Mouse (Mus musculus) liver, embryonic 16.5 days (tissue): ENCODE measurements around the gene Gm42791. TPM values are rescaled to one million over a fixed set of nuclear protein-coding genes. Genes with fewer than 3 reads are reported as not detected.

Experiments
- ATAC-seq: fragments of 200-750 bp; cut with Nextera tagmentation; 2 replicates; pipeline ENCODE4 v1.8.0; 2017; ENCODE audit warnings: low read depth, mild to moderate bottlenecking, moderate number of reproducible peaks, moderate library complexity
- H3K27ac ChIP-seq: fragments of 300-500 bp; sonication (generic); 2 replicates; pipeline ENCODE4 v1.5.1; 2014; ENCODE audit warnings: mild to moderate bottlenecking, low read length
- H3K27me3 ChIP-seq: fragments of 300-500 bp; sonication (generic); 2 replicates; pipeline ENCODE4 v1.6.1; 2014; ENCODE audit warnings: low read depth, low read length, mixed read lengths; ENCODE audit not compliant: control insufficient read depth, insufficient read depth
- H3K36me3 ChIP-seq: fragments of 300-500 bp; sonication (generic); 2 replicates; pipeline ENCODE4 v1.6.1; 2014; ENCODE audit warnings: mild to moderate bottlenecking; ENCODE audit not compliant: control insufficient read depth, insufficient read depth
- H3K4me1 ChIP-seq: fragments of 300-500 bp; sonication (generic); 2 replicates; pipeline ENCODE4 v1.6.1; 2014; ENCODE audit warnings: low read depth, low read length, mixed read lengths; ENCODE audit not compliant: control insufficient read depth
- H3K4me2 ChIP-seq: fragments of 300-500 bp; sonication (generic); 2 replicates; pipeline ENCODE4 v1.6.1; 2014; ENCODE audit warnings: low read depth, low read length, mixed read lengths
- H3K4me3 ChIP-seq: fragments of 300-500 bp; sonication (generic); 2 replicates; pipeline ENCODE4 v1.5.1; 2014; ENCODE audit warnings: low read depth, mild to moderate bottlenecking, low read length
- H3K9ac ChIP-seq: fragments of 300-500 bp; sonication (generic); 2 replicates; pipeline ENCODE4 v1.6.1; 2014; ENCODE audit warnings: low read depth, low read length
- H3K9me3 ChIP-seq: fragments of 300-500 bp; sonication (generic); replicated peaks from 2 replicates; pipeline ENCODE4 v1.6.1; 2016; ENCODE audit warnings: low read length; ENCODE audit not compliant: control insufficient read depth
- WGBS: fragments of 180-500 bp; shearing (Covaris S2); extraction: QIAGEN DNeasy Blood & Tissue Kit; methylation state at CpG from one replicate; pipeline ENCODE4 v1.1.7; 2014; ENCODE audit not compliant: insufficient replicate concordance; 5-methylcytosine and 5-hydroxymethylcytosine counted together
- polyA plus RNA-seq: library from polyadenylated mRNA; unstranded; fragments of >200 nt; fragmentation: Nextera tagmentation; extraction: Ambion mirVana; gene quantifications from 2 replicates; pipeline ENCODE4 v1.2.1, GENCODE M21; 2015

Gene Gm42791
- polyA plus RNA-seq, 1 experiment from 2014 or later: 0.53 TPM

GRCm38 (mm10) chr5:148965691-148966333, 29.1 kb downstream of the Gm42791 start:
- ATAC-seq: peak; percentile 92
- 15% methylated on average over 13 of the region's 13 CpGs for WGBS
- Histone ChIP-seq H3K4me2 (peak overlapping the region; percentile 64), H3K36me3 (no peaks in the 10 kb centered on the region), H3K27ac (peak overlapping the region; percentile 73), H3K27me3 (no peaks in the 10 kb centered on the region), H3K4me1 (peaks cover 33% of the 10 kb centered on the region), H3K4me3 (peak overlapping the region; percentile 26), H3K9me3 (no peaks in the 10 kb centered on the region), H3K9ac (peak overlapping the region; percentile 36)

- peak overlapping the region; percentile 64; the same call in 1 of the 2 replicates for H3K4me2 ChIP-seq
- no peak for ATAC-seq
- no peaks in the 10 kb centered on the region for H3K36me3 ChIP-seq
- H3K27ac ChIP-seq: peak overlapping the region; percentile 73
- H3K4me3 ChIP-seq: no peak overlapping the region
- H3K9me3 ChIP-seq: no peaks in the 10 kb centered on the region
- H3K27me3 ChIP-seq: no peaks in the 10 kb centered on the region
- WGBS: 71% methylated on average over 15 of the region's 15 CpGs
- no peak overlapping the region for H3K9ac ChIP-seq
- peaks cover 33% of the 10 kb centered on the region for H3K4me1 ChIP-seq
Observed at GRCm38 (mm10) chr5:148965089-148965591, 29.8 kb downstream of the Gm42791 start.

- Histone ChIP-seq H3K9ac (no peak overlapping the region), H3K27ac (no peak overlapping the region)
Observed at GRCm38 (mm10) chr5:148964251-148964650, 30.7 kb downstream of the Gm42791 start.

DNA sequence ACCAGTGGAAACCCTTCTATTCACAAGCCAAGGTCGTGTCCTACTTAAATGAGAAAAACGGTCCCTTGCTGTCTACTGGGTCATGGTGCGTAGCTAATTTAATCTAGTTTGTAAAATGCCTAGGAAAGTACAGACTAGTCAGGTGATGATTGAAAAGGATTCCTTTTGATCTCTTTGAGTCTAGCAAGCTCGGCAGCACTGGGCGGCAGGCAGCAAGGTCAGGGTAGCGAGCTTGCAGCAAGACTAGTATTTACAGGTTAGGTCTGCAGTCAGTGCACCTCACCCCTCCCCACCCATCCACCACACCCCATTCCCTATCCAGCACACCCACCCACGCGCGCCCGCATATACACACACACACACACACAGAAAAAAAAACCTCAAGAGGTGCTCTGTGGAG, 34.7 kb downstream of the Gm42791 start:
- peak overlapping the region; percentile 78 for H3K4me2 ChIP-seq
- WGBS: 68% methylated on average over 10 of the region's 10 CpGs
- H3K9me3 ChIP-seq: no peaks in the 10 kb centered on the region
- no peaks in the 10 kb centered on the region for H3K36me3 ChIP-seq
- H3K4me1 ChIP-seq: peaks cover 18% of the 10 kb centered on the region
- peak overlapping the region; percentile 53; the same call in 1 of the 2 replicates for H3K9ac ChIP-seq
- peak overlapping the region; percentile 59 for H3K4me3 ChIP-seq
- peak; percentile 15; the same call in 1 of the 2 replicates for ATAC-seq
- no peaks in the 10 kb centered on the region for H3K27me3 ChIP-seq
- H3K27ac ChIP-seq: peak overlapping the region; percentile 85

More at GRCm38 (mm10) chr5:148964251-148964650, 30.7 kb downstream of the Gm42791 start:
- Histone ChIP-seq H3K27me3 (no peaks in the 10 kb centered on the region), H3K4me3 (no peak overlapping the region), H3K9me3 (no peaks in the 10 kb centered on the region), H3K4me1 (peaks cover 33% of the 10 kb centered on the region), H3K4me2 (no peak overlapping the region), H3K36me3 (no peaks in the 10 kb centered on the region)
- ATAC-seq: no peak
- 67% methylated on average over 1 of the region's 1 CpGs for WGBS

DNA sequence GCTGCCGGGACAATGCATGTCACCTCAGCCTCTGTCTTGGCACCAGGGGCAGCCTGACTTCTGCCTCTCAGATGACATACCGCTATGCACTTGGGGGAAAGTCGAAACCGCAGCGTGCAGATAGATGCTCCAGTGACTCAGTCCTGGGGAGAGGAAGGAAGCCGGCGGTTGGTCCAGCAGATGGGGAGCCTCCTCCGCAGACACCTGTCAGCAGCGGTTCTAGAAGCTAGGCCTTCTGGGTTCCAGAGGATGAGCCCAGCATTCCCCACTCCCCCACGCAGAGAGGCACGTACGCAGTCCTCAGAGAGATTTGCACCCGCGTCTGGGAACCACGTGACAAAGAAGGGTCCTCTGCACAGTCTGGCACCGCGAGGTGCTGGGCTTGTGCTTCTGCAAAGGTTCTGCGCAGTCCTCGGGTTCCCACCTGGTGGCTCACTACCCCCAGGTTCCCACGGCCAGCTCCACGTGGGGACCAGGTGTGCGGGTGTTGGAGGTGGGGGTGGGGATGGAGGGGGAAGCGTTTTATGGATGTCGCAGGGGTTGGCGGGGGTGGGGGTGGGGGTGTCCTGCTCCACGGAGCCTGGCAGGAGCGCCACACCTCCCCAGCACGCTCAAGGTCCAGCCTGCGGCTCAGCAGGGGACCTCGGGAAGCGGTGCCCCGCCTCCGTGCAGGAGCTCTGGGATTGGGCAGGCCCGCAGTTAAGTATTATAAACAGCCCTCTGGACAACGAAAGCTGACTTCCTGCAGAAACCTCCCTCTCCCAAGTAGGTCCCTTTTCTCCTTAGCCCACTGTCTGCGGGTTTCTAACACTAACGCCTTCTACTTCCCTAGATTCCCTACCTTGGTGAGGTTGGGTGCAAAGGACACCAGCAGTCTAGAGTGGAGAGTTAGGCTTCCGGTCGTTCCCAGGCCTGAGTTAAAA, 35.6 kb downstream of the Gm42791 start:
- H3K4me3 ChIP-seq: peak overlapping the region; percentile 59
- H3K9ac ChIP-seq: peak overlapping the region; percentile 53
- H3K27ac ChIP-seq: peak overlapping the region; percentile 85
- 1% methylated on average over 39 of the region's 39 CpGs for WGBS
- no peaks in the 10 kb centered on the region for H3K36me3 ChIP-seq
- H3K9me3 ChIP-seq: no peaks in the 10 kb centered on the region
- ATAC-seq: peak; percentile 79
- H3K4me1 ChIP-seq: peaks cover 25% of the 10 kb centered on the region
- H3K4me2 ChIP-seq: peak overlapping the region; percentile 78
- H3K27me3 ChIP-seq: no peaks in the 10 kb centered on the region

DNA sequence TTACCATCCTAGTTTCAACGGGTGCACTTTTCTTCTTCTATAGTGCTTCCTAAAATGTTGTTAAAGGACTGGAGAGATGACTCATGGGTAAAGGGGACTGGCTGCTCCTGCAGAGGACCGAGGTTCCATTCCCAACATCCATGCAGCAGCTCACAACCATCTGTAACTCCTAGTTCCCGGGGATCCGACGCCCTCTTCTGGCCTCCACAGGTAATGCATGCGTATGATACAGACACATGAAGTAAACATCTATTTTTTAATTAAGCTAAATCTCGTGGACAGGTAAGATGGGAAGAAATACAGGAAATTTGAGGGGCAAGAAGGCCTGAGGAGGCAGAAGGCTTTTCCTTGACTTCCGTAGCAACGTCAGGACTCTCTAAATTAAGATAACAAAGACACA, 36.6 kb downstream of the Gm42791 start:
- H3K4me3 ChIP-seq: peak overlapping the region; percentile 59
- H3K27me3 ChIP-seq: no peaks in the 10 kb centered on the region
- ATAC-seq: no peak
- peaks cover 28% of the 10 kb centered on the region for H3K4me1 ChIP-seq
- H3K4me2 ChIP-seq: peak overlapping the region; percentile 78
- H3K9me3 ChIP-seq: no peaks in the 10 kb centered on the region
- no peak overlapping the region for H3K27ac ChIP-seq
- no peak overlapping the region; the same call in 1 of the 2 replicates for H3K9ac ChIP-seq
- H3K36me3 ChIP-seq: no peaks in the 10 kb centered on the region
- 26% methylated on average over 9 of the region's 9 CpGs for WGBS

DNA sequence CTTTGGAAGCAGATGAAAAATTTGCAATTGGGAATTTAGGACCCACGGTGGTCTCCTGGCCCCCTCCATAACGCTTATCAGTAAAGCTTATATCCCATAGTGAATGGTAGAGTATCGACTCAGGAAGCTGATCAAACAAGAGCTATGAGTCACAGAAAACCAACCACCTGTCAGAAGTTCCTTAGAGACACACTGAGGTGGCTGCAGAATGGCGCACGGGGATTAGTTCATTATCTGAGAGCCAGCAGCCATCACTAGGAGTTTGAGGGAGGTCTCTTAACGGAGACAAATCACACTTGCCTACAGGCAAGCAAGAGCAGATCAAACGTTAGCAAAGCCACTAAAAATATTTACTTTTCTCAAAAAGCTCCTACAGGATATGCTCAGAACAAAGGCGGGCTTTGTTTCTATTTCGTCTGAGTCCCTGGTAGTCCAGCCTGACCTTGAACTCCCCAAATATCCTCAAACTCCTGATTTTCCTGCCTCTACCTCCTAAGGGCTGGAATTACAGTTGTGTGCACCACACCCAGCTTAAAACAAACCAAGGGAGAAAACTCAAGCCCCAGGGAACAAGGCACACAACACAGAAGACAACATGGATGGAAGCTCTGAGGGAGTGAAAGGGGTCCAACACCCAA, 37.9 kb downstream of the Gm42791 start:
- H3K27me3 ChIP-seq: no peaks in the 10 kb centered on the region
- no peak overlapping the region for H3K4me3 ChIP-seq
- no peak for ATAC-seq
- no peaks in the 10 kb centered on the region for H3K9me3 ChIP-seq
- peaks cover 28% of the 10 kb centered on the region for H3K4me1 ChIP-seq
- H3K4me2 ChIP-seq: no peak overlapping the region
- H3K9ac ChIP-seq: no peak overlapping the region
- H3K36me3 ChIP-seq: no peaks in the 10 kb centered on the region
- peak overlapping the region; percentile 45 for H3K27ac ChIP-seq
- WGBS: 32% methylated on average over 9 of the region's 9 CpGs

- no peaks in the 10 kb centered on the region for H3K27me3 ChIP-seq
- peak overlapping the region; percentile 65 for H3K27ac ChIP-seq
- no peak overlapping the region for H3K4me3 ChIP-seq
- WGBS: 57% methylated on average over 9 of the region's 9 CpGs
- H3K4me1 ChIP-seq: peaks cover 28% of the 10 kb centered on the region
- H3K9ac ChIP-seq: no peak overlapping the region
- H3K36me3 ChIP-seq: no peaks in the 10 kb centered on the region
- H3K9me3 ChIP-seq: no peaks in the 10 kb centered on the region
- peak; percentile 25; the same call in 1 of the 2 replicates for ATAC-seq
- no peak overlapping the region for H3K4me2 ChIP-seq
Observed at GRCm38 (mm10) chr5:148956091-148956490, 38.9 kb downstream of the Gm42791 start.
